Mouse (Mus musculus): Measurements from ENCODE around the gene 2010003K11Rik.
A peak's percentile ranks its signal among the peaks of the same experiment; 100 is the strongest.
"Not testable (repeated sequence)": the region's sequence is repeated elsewhere in the genome, so short reads cannot be mapped to it uniquely, and the experiment has no call there.

The 2010003K11Rik gene

GRCm38 (mm10) chr19:4456227-4456626 lies 42.2 kb downstream of the 2010003K11Rik start:
- DNase-seq (ENCODE audit: low spot score): peak; percentile 46

- no peak for DNase-seq (ENCODE audit: low spot score)
Observed at GRCm38 (mm10) chr19:4455071-4455800, 43.1 kb downstream of the 2010003K11Rik start.

GRCm38 (mm10) chr19:4454040-4454439 lies 44.3 kb downstream of the 2010003K11Rik start:
- DNase-seq (ENCODE audit: low spot score): not testable (repeated sequence)

GRCm38 (mm10) chr19:4452525-4452924 lies 45.9 kb downstream of the 2010003K11Rik start:
- no peak for DNase-seq (ENCODE audit: low spot score)

- DNase-seq (ENCODE audit: low spot score): no peak
Observed at GRCm38 (mm10) chr19:4451965-4452364, 46.4 kb downstream of the 2010003K11Rik start.

DNA sequence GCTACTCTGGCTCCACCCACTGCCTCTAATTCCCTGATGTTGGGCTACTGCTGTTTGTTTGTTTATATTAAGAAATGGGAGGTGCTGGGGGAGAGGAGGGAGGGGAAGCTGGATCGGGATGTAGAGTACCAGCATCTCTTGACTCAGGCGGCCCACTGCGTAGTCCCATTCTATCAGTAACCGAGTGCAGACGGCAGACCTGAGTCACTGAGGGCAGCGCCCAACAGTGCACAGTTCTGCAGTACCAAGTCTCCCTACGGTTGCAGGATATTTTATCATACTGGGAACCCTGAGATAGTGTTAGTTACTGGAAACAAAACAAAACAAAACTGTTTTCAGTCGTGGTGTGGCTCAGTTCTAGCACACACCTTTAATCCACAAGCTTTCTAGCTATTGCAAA lies 47.3 kb downstream of the 2010003K11Rik start:
- no peak for DNase-seq (ENCODE audit: low spot score)

- no peak for DNase-seq (ENCODE audit: low spot score)
Observed at GRCm38 (mm10) chr19:4450666-4451065, 47.7 kb downstream of the 2010003K11Rik start.

DNA sequence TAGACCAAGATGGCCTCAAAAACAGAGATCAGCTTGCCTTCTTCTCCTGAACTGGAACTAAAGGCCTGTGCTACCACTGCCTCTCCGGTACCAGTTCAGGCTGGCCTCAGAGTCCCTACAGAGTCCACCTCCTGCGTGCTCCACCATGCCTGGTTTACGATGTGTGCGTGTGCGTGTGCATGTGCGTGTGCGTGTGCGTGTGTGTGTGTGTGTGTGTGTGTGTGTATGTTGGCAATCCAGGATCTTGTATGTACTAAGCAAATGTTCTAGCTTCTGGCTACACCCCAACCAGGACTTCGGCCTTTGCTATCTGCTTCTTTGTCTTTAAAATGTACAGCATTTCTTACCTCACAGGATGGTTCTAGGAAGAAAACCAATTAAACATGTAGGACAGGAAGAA lies 49.2 kb downstream of the 2010003K11Rik start:
- DNase-seq (ENCODE audit: low spot score): no peak

DNA sequence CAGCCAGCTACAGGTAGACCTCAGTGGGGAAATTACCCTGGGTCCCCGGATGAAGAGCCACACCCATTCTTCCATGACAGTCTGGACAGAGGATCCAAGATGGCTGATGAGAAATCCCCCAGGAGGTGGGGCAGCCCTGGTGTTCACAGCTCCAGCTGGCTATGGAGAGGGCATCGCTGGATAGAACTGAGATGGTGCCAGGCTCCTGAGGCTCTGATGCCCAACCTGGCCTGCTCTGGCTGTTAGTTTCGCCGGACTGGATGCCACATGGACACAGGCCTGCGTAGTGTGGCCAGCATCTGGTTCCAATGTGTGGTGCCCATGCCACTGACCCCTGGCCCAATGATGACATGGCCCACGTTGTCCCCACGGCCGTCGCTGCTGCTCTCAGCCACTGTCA lies 50.9 kb downstream of the 2010003K11Rik start:
- DNase-seq (ENCODE audit: low spot score): no peak
